Comparison of ENCODE assay signal across 8 mouse cellular contexts in genomic region chr5:35361570-35362284, GRCm38 (mm10). TPM values are rescaled to one million over a fixed set of nuclear protein-coding genes. Genes with fewer than 3 reads are reported as not detected.
DNase-seq lines count a peak whose midpoint lies in the region; ATAC-seq and TF ChIP-seq lines count a peak whose summit lies in the region.

No protein-coding gene starts in this region.

- TF ChIP-seq CTCF in gastrocnemius, adult 2 months (IDR thresholded peaks at IDR 0.05) = peak; percentile 99
- no peak; the same call in none of the 2 replicates for TF ChIP-seq CTCF in left cerebral cortex, adult 2 months (IDR thresholded peaks at IDR 0.05)

- H3K4me3 ChIP-seq in gastrocnemius, adult 2 months = no peak overlapping the region
- H3K4me3 ChIP-seq in left cerebral cortex, adult 2 months = no peak overlapping the region

- no peak overlapping the region for H3K27ac ChIP-seq in gastrocnemius, adult 2 months
- H3K27ac ChIP-seq in left cerebral cortex, adult 2 months = no peak overlapping the region

- intact Hi-C loops in gastrocnemius, adult 2 months (cut with DNase I) = loop anchor here (1.0 kb wide), 1 partner anchor 148 kb away; no protein-coding TSS in a partner anchor
- intact Hi-C loops in left cerebral cortex, adult 2 months (cut with DNase I) = loop anchor here (1.0 kb wide), 1 partner anchor 149 kb away; no protein-coding TSS in a partner anchor

- ATAC-seq in megakaryocyte-erythroid progenitor cell, adult 5-6 weeks (replicated peaks; ENCODE audit: low FRiP score, low TSS enrichment, poor library complexity, severe bottlenecking) = peak; percentile 91

- DNase-seq in ZHBTc4 (ENCODE audit: low read depth, low spot score) = peak; percentile 92
- DNase-seq in cerebellum, postnatal 4 days (ENCODE audit: low spot score in 2 of 2) = peak; percentile 98 to 99
- DNase-seq in gastrocnemius, adult 2 months = peak; percentile 92
- peak; percentile 89 for DNase-seq in induced T-regulatory cell, adult 2 months (ENCODE audit: low read depth)
- DNase-seq in left cerebral cortex, adult 2 months (ENCODE audit: extremely low spot score in 1 of 2, low spot score in 2 of 2) = peak; percentile 90 to 96
- DNase-seq in right cerebral cortex, postnatal 14 days = peak; percentile 97
- DNase-seq in urinary bladder, postnatal 14 days (ENCODE audit: low spot score) = peak; percentile 93

RNA-seq across cellular contexts. Expression of gene Hmx1, which starts 27.2 kb away (rescaled TPM):
- not detected for total RNA-seq in gastrocnemius, adult 2 months (2021)
- total RNA-seq in left cerebral cortex, adult 2 months (2021) = not detected
- not detected in 2 replicates for total RNA-seq in megakaryocyte-erythroid progenitor cell, adult 5-6 weeks (2014; fragmentation: Nextera tagmentation)
- total RNA-seq in megakaryocyte-erythroid progenitor cell, adult 5-6 weeks (2017) = not detected in 2 replicates
